Mouse (Mus musculus) CH12.LX (cell line): ENCODE data around the gene Fbxo41. TPM values are rescaled to one million over a fixed set of nuclear protein-coding genes. Genes with fewer than 3 reads are reported as not detected.
A peak's percentile ranks its signal among the peaks of the same experiment; 100 is the strongest.

Source experiments
- DNase-seq: peaks from one replicate; pipeline ENCODE4 v3.0.0-alpha.2; 2013; ENCODE audit errors: extremely low read depth
- H3K27ac ChIP-seq: 2 replicates; pipeline ENCODE4 v1.5.1; 2012; ENCODE audit warnings: low read depth, mild to moderate bottlenecking, control low read depth, moderate library complexity; ENCODE audit not compliant: insufficient read depth
- H3K27me3 ChIP-seq: replicated peaks from 2 replicates; pipeline ENCODE3; 2012; ENCODE audit warnings: inconsistent platforms
- H3K36me3 ChIP-seq, 2 experiments: replicated peaks in 1 of 2; 2 replicates each; pipeline versions ENCODE3 to v1.6.1; 2012; ENCODE audit warnings: inconsistent platforms in 1 of 2, low read length in 1 of 2, mild to moderate bottlenecking in 1 of 2, mixed read lengths in 1 of 2, moderate library complexity in 1 of 2; ENCODE audit not compliant: control insufficient read depth in 1 of 2, insufficient read depth in 1 of 2
- H3K4me1 ChIP-seq, 2 experiments: 2 replicates each; pipeline ENCODE4 v1.6.1; 2012; ENCODE audit warnings: inconsistent platforms in 1 of 2, moderate library complexity in 1 of 2; ENCODE audit not compliant: insufficient read depth in 2 of 2, control insufficient read depth in 1 of 2
- H3K4me2 ChIP-seq: 2 replicates; pipeline ENCODE4 v1.6.1; 2012; ENCODE audit warnings: low read depth, mild to moderate bottlenecking, control low read depth; ENCODE audit not compliant: poor library complexity, insufficient read depth, severe bottlenecking
- H3K4me3 ChIP-seq, 3 experiments: fragments of 150-350 bp in 1 of 3; sonication (generic) in 1 of 3; replicated peaks in 1 of 3; 2 replicates each; pipeline versions ENCODE3 to v1.5.1; 2011 to 2012; ENCODE audit warnings: low read depth in 2 of 3, low read length in 2 of 3, mild to moderate bottlenecking in 2 of 3, moderate library complexity in 2 of 3, control low read depth in 1 of 3, improper control_type of control experiment in 1 of 3, inconsistent platforms in 1 of 3, mixed read lengths in 1 of 3; ENCODE audit not compliant: poor library complexity in 1 of 3
- H3K79me2 ChIP-seq: replicated peaks from 2 replicates; pipeline ENCODE4 v1.6.1; 2012; ENCODE audit warnings: mild to moderate bottlenecking, moderate library complexity; ENCODE audit not compliant: control insufficient read depth, poor library complexity, insufficient read depth, severe bottlenecking; ENCODE audit errors: extremely low read depth
- H3K9ac ChIP-seq: 2 replicates; pipeline ENCODE4 v1.6.1; 2012; ENCODE audit warnings: low read depth, mild to moderate bottlenecking, control low read depth, moderate library complexity; ENCODE audit not compliant: insufficient read depth
- H3K9me3 ChIP-seq: replicated peaks from 2 replicates; pipeline ENCODE3; 2012; ENCODE audit warnings: low read length, inconsistent platforms, mixed read lengths
- CHD1 ChIP-seq: IDR thresholded peaks from 2 replicates; pipeline ENCODE4 v1.6.1; 2012; ENCODE audit warnings: low read depth, low read length, improper control_type of control experiment, inconsistent platforms
- CHD2 ChIP-seq: IDR thresholded peaks from 2 replicates; pipeline ENCODE4 v1.6.1; 2011; ENCODE audit warnings: low read length, improper control_type of control experiment
- E2F4 ChIP-seq: IDR thresholded peaks from 2 replicates; pipeline ENCODE4 v1.6.1; 2011; ENCODE audit warnings: low read depth, low read length, improper control_type of control experiment; ENCODE audit not compliant: insufficient replicate concordance
- EP300 ChIP-seq: IDR thresholded peaks from 2 replicates; pipeline ENCODE4 v1.6.1; 2011; ENCODE audit warnings: low read length, improper control_type of control experiment
- GABPA ChIP-seq: IDR thresholded peaks from 2 replicates; pipeline ENCODE4 v1.6.1; 2012; ENCODE audit warnings: low read depth, low read length, improper control_type of control experiment, inconsistent platforms; ENCODE audit not compliant: insufficient replicate concordance
- HCFC1 ChIP-seq: IDR thresholded peaks from 2 replicates; pipeline ENCODE4 v1.6.1; 2012; ENCODE audit warnings: low read depth, mild to moderate bottlenecking, inconsistent platforms, low read length, improper control_type of control experiment
- JUND ChIP-seq: conservative IDR thresholded peaks from 2 replicates; pipeline ENCODE4 v1.6.1; 2011; ENCODE audit warnings: low read depth, low read length, improper control_type of control experiment
- KAT2A ChIP-seq: IDR thresholded peaks from 2 replicates; pipeline ENCODE4 v1.6.1; 2012; ENCODE audit warnings: low read length, improper control_type of control experiment, inconsistent platforms; ENCODE audit not compliant: insufficient replicate concordance
- MAFK ChIP-seq: IDR thresholded peaks from 2 replicates; pipeline ENCODE4 v1.6.1; 2011; ENCODE audit warnings: low read length, improper control_type of control experiment; ENCODE audit not compliant: insufficient replicate concordance
- MAX ChIP-seq: IDR thresholded peaks from 2 replicates; pipeline ENCODE4 v1.6.1; 2011; ENCODE audit warnings: low read length, improper control_type of control experiment
- MEF2A ChIP-seq: IDR thresholded peaks from 2 replicates; pipeline ENCODE4 v1.6.1; 2014; ENCODE audit warnings: low read depth, mild to moderate bottlenecking, inconsistent platforms, low read length, improper control_type of control experiment, borderline replicate concordance
- MXI1 ChIP-seq: IDR thresholded peaks from 2 replicates; pipeline ENCODE4 v1.6.1; 2011; ENCODE audit warnings: mild to moderate bottlenecking, low read depth, low read length, improper control_type of control experiment
- PAX5 ChIP-seq: IDR thresholded peaks from 2 replicates; pipeline ENCODE4 v1.6.1; 2012; ENCODE audit warnings: low read length, inconsistent platforms, mixed read lengths
- POLR2A ChIP-seq: IDR thresholded peaks from 2 replicates; pipeline ENCODE4 v1.6.1; 2011; ENCODE audit warnings: low read depth, mild to moderate bottlenecking, improper control_type of control experiment, low read length
- POLR2AphosphoS2 ChIP-seq: IDR thresholded peaks from 2 replicates; pipeline ENCODE4 v1.6.1; 2011; ENCODE audit warnings: low read depth, low read length, improper control_type of control experiment
- TBP ChIP-seq: conservative IDR thresholded peaks from 2 replicates; pipeline ENCODE4 v1.6.1; 2011; ENCODE audit warnings: low read depth, low read length, improper control_type of control experiment
- ZMIZ1 ChIP-seq: IDR thresholded peaks from 2 replicates; pipeline ENCODE4 v1.6.1; 2012; ENCODE audit warnings: low read depth, mild to moderate bottlenecking, inconsistent platforms, low read length, improper control_type of control experiment
- dilution Hi-C: fragments of 300-500 bp; cut with MboI; formaldehyde crosslinking; loops from 2 replicates; pipeline ENCODE4 v1.14.3; 2020; ENCODE audit warnings: low sequenced_read_pairs; ENCODE audit not compliant: extremely low pct_unique_long_range_greater_than_20kb, extremely low pct_ligation_motif_present
- in situ Hi-C: fragments of 300-500 bp; cut with MboI; formaldehyde crosslinking; loops from 3 replicates; pipeline ENCODE4 v1.14.3; 2019; ENCODE audit warnings: low sequenced_read_pairs, low pct_ligation_motif_present, low pct_unique_long_range_greater_than_20kb, mixed read lengths
- polyA plus RNA-seq: library from polyadenylated mRNA; unstranded; fragments of >175 nt; gene quantifications from 2 replicates; pipeline ENCODE4 v1.2.1, GENCODE M21; 2012; ENCODE audit warnings: low read depth; ENCODE audit not compliant: insufficient read length
- total RNA-seq, 2 experiments: library from RNA; depleted of rRNA; stranded (reverse); fragments of 300-350 nt in 1 of 2; fragments of >200 nt in 1 of 2; gene quantifications; 2 replicates each; pipeline ENCODE4 v1.2.3; 2012 to 2014

Fbxo41 gene
- total and polyA plus RNA-seq, 3 experiments: 0.04 TPM; not detected in 2

- Histone ChIP-seq H3K4me2 (no peak overlapping the region), H3K9ac (no peak overlapping the region), H3K4me1 (peaks cover 2 to 5% of the 10 kb centered on the region in 2 experiments; a peak in 2 of 4 replicates), H3K36me3 (peaks cover 17 to 27% of the 10 kb centered on the region in 2 experiments), H3K9me3 (no peaks in the 10 kb centered on the region), H3K27ac (no peak overlapping the region), H3K4me3 (no peak overlapping the region), H3K27me3 (peaks cover 21% of the 10 kb centered on the region), H3K79me2 (no peaks in the 10 kb centered on the region)
- in situ Hi-C loops (loop anchor here (25.0 kb wide), 1 partner anchor 440 kb away; the partner anchor contains the start of genes Nat8f1, Nat8f4 and Tprkb), dilution Hi-C loops (no loop called here)
- no peak for DNase-seq
- no peak for TF ChIP-seq CHD2
- TF ChIP-seq EP300: no peak
- TF ChIP-seq JUND: no peak
- TF ChIP-seq KAT2A: no peak
- TF ChIP-seq, all 38 proteins: peak for 0
These were observed 30.3 kb downstream of the Fbxo41 start for GRCm38 (mm10) chr6:85472542-85472941.

DNA sequence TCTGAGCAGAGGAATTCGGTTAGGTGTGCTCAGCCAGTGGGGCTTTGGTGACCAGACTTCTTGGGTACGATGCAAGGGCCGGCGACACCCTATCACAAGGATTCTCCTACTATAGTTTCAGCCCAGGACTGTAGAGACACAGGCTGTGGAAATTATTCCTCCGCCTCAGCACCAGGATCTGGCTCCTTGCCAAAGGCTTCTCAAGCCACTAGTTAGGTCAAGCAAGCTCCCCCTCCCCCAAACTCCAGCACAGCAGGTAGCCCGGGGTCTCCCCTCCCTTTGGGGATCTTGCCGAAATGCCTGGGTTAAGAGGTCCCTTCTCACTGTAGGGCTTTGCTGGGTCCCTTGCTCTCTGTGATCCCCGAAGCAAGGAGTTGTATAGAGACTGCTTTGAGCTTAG is 30.8 kb downstream of the Fbxo41 start:
- dilution Hi-C loops (no loop called here), in situ Hi-C loops (loop anchor here (25.0 kb wide), 1 partner anchor 440 kb away; the partner anchor contains the start of genes Nat8f1, Nat8f4 and Tprkb)
- H3K9me3 ChIP-seq: no peaks in the 10 kb centered on the region

GRCm38 (mm10) chr6:85469660-85470430 is 32.9 kb downstream of the Fbxo41 start:
- in situ Hi-C loops: loop anchor here (25.0 kb wide), 1 partner anchor 442 kb away; the partner anchor contains the start of genes Nat8f1, Nat8f4 and Tprkb
- Histone ChIP-seq H3K79me2 (0 out of 2 replicates have a peak, but pooled peaks cover 6% of the 10 kb centered on the region), H3K4me3 (no peak overlapping the region), H3K9ac (no peak overlapping the region), H3K36me3 (peaks cover 44 to 54% of the 10 kb centered on the region in 2 experiments), H3K4me2 (no peak overlapping the region), H3K4me1 (peaks cover 2 to 5% of the 10 kb centered on the region in 2 experiments; a peak in 2 of 4 replicates), H3K27ac (no peak overlapping the region), H3K27me3 (peaks cover 10% of the 10 kb centered on the region), H3K9me3 (no peaks in the 10 kb centered on the region)
- dilution Hi-C loops: no loop called here
- DNase-seq: no peak
- TF ChIP-seq MXI1 (no peak), GABPA (no peak), ZMIZ1 (peak; percentile 5; the same call in 1 of the 2 replicates), E2F4 (no peak), MAFK (no peak), CHD2 (peak; percentile 16), POLR2A (peak; percentile 19; the same call in 1 of the 2 replicates), POLR2AphosphoS2 (0 out of 2 replicates have a peak, but pooled peaks have one; percentile 58)

More for the DNA sequence above, 30.8 kb downstream of the Fbxo41 start:
- Histone ChIP-seq H3K79me2 (no peaks in the 10 kb centered on the region), H3K9ac (no peak overlapping the region), H3K4me2 (no peak overlapping the region), H3K4me1 (peaks cover 2 to 5% of the 10 kb centered on the region in 2 experiments; a peak in 2 of 4 replicates), H3K27ac (no peak overlapping the region), H3K27me3 (peaks cover 19% of the 10 kb centered on the region), H3K36me3 (peaks cover 23 to 33% of the 10 kb centered on the region in 2 experiments), H3K4me3 (no peak overlapping the region)
- DNase-seq: no peak
- TF ChIP-seq GABPA: no peak
- no peak for TF ChIP-seq MEF2A
- TF ChIP-seq CHD1: no peak
- no peak for TF ChIP-seq PAX5
- no peak for TF ChIP-seq HCFC1
- TF ChIP-seq MAX: no peak
- TF ChIP-seq EP300: no peak
- TF ChIP-seq TBP: no peak
